Mouse (Mus musculus) adrenal gland, postnatal 25 days (tissue): ENCODE results near the gene Fbxl20. TPM values are rescaled to one million over a fixed set of nuclear protein-coding genes. Genes with fewer than 3 reads are reported as not detected.
"Not testable (repeated sequence)": the region's sequence is repeated elsewhere in the genome, so short reads cannot be mapped to it uniquely, and the experiment has no call there.

Experiments
- DNase-seq: peaks from one replicate; pipeline ENCODE4 v3.0.0; 2021; ENCODE audit warnings: mixed read lengths
- long read RNA-seq: library from polyadenylated mRNA; stranded (forward); transcript quantifications from one replicate; pipeline ENCODE4 v2.0.0, GENCODE M21; 2021
- total RNA-seq: library from RNA; stranded (reverse); gene quantifications from 2 replicates; pipeline ENCODE4 v1.2.3, GENCODE M21; 2021

Gene Fbxl20
- total RNA-seq = 27.0 and 41.7 TPM in 2 replicates
- long read RNA-seq, full-length matches to known transcripts = 23 of 47 reads
- long read RNA-seq, partial matches to known transcripts = 8 of 47 reads
- long read RNA-seq, other reads (novel, unspliced or antisense) = 16 of 47 reads

DNA sequence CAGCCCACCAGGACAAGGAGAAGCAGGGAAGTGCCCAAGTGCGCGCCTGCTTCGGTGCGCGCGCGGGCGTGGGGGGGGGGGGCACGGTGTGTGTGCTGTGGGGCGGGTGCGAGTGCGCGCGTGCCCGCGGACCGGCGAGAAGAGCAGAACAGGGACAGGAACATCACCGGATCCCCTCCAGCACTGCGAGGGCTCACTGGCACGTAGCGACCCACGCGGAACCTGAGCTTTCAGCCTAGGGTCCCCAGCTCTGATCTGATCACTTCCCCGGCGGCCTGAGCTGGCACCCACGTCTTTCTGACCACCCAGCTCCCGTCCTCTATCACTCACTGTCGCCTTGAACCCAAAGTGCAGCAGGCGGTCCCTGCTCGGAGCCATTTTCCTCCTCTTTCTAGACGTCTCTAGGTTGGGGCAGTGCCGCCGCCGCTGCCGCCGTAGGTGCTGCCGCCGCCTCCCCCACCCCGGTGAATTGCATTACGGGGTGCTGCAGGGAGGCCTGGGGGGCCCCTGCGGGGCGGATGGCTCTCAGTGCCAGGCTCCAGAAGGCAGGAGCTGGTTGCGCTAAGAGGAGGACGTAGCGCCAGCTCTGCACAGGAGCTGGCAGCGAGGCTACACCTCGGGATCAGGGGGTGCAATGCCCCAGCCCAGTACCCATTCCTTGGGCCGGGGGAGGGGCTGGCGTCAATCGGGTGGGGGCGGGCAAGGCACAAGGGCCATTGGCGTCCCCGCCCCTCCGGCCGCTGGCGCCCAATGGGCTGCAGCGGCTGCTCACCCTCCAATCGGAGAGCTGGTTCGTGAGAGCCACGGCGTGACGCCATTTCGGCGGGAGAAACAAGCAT, at the start of gene Fbxl20:
Fbxl20 (minus strand) TSS at position 618 of the 839 bp plus-strand sequence.
- DNase-seq = peak; percentile 95

DNA sequence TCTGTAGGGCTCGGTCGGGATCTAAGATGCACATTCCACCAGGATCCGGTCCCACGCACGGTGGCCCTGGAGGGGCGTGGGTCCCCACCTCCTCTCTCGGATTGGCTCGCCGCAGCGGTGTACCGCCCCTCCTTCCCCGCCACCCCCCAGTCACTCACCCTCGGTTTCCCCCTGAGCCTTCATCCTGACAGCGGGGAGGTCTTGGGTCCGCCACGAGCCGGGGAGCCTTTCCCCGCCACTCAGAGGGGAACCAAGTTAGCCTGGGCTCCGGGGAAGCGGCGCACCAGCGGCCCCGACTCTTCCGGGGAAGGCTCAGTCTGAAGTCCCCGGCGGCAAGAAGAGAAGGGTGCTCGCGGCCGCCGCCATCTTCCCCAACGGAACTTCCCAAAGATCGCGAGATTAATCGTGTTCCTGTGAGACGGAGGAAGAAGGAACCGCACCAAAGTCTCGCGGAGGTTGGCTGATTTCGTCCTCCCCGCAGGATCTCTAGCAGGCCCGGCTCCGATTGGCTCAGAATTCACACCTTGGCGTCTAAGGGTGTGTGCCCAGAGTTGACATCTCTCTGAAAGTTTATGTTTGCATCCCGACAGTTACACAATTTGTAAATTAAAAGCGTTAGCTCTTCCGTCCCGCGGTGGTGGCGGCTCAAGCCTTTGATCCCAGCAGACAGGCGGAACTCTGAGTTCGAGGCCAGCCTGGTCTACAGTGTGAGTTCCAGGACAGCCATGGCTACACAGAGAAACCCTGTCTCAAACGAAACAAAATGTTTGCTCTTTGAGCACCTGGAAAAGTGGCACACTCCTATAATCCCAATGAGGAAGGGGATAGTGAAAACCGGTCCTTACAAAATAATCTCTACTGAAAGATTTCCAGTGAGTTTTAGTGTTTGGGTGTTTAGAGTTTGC, 43.0 kb upstream of the Fbxl20 start, which contains the start of gene Med1:
Med1 (minus strand) TSS at position 393 of the 905 bp plus-strand sequence.
- peak; percentile 84 for DNase-seq

DNA sequence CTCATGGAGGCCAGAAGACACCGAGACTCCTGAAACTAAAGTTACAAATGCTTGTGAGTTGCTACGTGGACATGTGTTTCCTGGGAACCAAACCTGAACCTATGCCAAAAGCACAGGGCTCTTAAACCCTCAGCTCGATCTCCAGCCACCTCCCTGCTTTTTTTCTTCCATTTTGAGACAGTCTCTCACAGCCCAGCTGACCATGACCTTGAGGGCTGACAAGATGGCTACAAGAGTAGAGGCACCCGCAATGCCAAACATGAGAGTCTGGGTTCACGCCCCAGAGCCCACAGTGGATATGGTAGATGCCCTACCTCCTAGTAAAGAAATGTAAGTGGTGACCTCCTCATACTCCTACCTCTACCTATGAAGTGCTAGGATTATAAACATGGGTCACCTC, 40.6 kb upstream of the Fbxl20 start:
- no peak for DNase-seq

DNA sequence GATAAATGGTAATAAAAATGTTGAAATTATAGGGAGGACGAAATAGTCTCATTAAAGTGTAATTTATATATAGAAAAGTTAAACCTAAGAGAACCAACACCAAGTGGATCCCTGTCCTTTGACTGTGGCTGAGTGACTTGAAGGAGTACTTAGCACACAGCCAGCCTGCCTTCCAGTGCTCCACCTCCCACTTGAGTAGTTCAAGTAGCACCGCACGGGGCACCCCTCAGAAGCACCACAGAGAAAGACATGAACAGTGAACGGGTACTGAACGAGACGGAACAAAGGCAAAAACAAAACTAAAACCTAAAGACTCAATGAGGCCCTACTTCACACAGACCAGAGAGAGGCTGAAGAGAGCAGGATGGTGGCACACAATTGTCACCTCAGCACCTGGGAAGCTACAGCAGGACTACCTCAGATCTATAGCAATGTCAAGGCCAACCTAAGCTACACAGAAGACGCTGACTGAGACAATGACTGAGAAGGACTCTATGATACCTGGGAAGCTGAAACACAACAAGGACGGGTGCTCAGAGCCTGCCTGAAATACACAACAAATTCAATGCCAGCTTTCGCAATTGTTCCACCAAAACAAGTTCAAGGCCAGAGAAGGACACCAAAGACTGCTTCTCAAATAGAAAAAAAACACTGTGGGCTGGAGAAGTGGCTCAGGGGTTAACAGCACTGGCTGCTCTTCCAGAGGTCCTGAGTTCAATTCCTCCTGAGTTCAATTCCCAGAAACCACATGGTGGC, 37.6 kb upstream of the Fbxl20 start:
- no peak for DNase-seq

DNA sequence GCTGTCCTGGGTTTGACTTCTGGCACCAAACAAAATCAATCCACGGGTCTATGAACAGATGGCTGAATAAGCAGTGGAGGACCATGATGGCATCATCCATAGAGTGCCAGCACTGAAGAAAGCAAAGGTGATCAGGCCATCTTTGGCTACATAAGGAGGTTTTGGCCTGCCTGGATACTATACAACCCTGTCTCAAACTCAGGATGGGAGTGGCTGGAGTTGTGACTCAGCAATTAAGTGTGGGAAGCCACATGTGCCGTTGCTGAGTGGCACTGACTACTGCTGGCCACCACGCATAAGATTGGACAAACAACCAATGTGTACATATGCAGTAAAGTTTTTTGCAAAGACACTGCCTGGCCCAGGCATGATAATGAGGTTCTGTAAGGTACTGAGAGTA, 31.9 kb upstream of the Fbxl20 start:
- DNase-seq = not testable (repeated sequence)

DNA sequence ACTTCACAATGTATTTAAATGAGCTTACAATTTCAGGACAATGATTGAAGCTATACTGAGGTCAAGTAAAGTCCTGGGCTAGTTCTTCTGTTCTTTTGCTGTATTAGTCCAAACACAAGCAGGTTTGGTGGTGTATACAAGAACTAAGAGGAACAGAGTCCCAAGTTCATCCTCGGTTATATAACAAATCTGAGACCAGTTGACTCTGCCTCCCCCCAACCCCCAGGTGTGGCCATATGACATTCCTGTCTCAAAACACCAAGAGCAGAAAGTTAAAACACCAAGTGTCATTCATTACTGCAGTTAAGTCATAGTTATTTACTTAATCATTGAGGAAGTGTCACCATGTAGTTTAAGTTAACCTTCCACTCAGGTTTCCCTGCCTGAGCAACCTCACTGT, 18.2 kb upstream of the Fbxl20 start:
- DNase-seq = no peak

DNA sequence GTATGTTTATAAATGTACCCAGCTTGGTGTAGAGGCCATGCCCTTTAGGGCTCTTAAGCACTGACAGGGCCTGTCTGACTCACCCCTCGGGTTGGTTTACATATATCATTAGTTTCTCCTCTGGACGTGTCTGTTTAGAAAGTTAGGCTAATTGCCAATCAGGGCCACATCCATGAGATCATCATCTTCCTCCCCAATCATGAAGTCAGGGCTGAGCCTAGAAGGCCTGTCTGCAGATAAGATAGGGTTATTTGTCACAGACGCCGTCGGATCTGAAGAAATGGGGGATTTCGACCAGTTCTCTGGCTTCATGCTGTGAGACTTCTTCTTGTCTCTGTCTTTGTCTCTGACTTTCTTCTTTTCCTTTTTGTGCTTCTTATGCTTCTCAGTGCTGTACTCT, 4.9 kb upstream of the Fbxl20 start:
- no peak for DNase-seq

DNA sequence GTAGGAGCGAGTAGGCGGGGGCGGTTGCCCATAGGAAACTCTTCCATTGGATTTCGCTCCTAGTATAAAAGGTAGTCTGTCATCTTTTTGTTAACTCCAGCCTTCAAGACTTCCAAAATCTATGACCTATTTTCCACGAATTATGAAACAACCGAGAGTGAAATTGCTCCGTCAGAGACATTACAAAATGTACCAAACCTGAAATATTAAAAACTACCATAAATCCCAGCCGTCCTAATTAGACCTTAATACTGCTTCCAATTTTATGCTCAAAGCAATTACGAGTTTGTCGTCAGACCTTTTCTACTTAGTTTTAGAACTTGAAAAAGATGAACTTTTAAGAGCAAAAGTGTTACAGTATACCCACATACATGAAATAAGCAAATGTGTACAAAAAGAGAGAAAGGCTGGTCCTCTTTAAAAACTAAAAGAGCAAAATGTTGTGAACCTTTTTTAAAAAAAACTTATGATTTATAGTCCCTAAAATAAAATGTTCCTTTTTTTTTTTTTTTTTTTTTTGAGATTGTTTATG, 488 bp upstream of the Fbxl20 start:
- DNase-seq = no peak

DNA sequence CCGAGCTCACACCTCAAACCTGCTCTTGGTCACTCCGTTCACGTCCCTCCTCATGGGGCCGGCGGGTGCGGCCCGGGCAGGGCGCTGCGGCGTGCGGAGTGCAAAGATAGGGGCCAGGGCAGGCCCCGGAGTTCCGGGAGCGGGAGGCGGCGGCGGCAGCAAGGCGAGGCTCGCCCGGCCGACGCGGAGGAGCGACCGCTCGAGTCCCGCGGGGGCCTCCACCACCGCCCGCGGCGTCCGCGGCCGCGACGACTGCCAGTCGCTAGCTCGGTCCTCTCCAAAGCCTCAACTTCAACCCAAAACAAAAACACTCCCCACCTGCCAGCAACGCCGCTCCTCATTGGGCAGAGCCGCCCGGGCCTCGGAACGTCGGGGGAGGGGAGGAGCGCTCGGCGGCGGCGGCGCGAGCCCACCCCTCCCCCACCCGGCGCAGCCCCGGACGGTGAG, 876 bp downstream of the Fbxl20 start:
- peak; percentile 95 for DNase-seq

DNA sequence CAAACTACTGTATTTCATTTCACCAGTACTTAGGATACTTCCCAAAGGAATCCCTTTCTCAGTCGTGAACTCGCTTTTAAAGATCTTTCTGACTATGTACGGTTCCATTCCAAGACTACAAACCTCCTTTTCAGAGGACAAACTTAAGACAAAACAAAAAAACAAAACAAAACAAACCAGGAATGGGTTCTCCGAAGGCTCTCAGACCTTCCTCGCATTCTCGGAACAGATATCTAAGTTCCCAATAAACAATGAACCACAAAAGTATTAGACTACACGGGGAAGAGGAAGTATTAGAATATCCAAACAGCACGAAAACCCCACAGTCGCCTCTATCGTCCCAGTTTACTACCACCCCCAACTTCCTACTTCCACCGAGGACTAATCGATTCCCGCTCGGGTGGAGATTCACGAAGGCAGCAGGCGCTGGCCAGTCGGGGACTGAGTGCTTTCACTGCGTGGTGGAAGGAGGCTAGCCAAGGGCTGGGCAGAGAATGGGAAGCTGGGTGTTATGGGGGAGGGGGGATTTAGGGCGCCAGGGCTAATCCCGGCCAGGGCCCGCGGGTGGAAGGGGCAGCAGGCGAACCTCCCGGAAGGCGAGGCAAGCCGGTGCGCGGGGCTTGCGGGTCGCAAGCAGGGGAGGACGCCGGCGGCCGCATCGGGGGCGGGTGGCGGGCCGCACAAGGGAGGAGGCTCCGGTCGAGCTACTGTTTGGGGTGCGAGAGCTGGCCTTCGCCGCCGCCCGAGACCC, 1.5 kb downstream of the Fbxl20 start:
- peak; percentile 47 for DNase-seq

DNA sequence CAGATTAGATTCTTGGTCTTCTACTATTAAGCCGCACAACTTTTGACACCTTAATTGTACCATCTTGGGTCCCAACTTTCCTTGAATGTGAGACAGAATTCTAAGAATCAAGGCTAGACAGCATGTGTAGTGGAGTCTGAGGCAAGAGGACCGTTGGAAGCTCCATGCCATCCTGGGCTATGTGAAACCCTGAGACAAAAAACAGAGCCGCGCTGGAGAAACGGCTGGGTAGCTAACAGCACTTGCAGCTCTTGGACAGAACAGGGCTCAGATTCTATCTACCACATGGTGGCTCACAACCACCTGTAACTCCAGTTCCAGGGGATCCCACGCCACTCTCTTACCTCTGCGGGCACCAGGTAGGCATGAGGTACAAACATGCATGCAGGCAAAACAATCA, 4.3 kb downstream of the Fbxl20 start:
- no peak for DNase-seq

DNA sequence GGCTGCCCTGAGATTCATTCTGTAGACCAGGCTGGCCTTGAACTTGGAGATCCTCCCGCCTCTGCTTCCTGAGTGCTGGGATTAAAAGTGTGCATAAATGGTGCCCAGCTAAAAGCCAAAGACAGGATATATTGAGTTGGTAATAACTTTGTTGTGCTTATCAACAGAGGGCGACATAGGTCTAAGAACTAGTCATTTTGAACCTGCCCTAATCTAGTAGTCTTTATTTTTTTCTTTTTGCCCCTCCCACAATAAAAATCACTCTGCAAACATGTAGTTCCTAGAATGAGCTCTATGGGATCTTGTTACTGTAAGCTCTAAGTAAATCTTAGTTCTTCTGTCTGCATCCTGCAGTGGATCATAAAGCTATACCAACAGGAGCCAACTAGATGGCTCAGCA, 7.7 kb downstream of the Fbxl20 start:
- DNase-seq = no peak

DNA sequence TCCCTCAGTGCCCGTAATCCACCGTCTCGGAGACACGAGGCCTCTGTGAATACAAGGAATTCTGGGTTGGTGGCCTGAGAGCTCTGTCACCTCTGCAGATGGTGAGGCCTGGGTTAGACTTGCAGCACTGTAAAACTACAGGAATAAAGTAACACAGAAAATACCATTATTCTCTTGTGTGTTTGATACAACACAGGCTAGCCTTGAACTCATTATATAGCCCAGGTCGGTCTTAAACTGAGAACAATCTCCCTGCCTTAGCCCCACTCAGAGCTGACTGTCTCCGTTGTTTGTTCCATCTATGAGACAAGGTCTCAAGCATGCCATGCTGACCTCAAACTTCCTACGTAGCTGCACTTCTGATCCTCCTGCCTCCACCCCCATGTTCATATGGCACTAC, 11.3 kb downstream of the Fbxl20 start:
- no peak for DNase-seq

DNA sequence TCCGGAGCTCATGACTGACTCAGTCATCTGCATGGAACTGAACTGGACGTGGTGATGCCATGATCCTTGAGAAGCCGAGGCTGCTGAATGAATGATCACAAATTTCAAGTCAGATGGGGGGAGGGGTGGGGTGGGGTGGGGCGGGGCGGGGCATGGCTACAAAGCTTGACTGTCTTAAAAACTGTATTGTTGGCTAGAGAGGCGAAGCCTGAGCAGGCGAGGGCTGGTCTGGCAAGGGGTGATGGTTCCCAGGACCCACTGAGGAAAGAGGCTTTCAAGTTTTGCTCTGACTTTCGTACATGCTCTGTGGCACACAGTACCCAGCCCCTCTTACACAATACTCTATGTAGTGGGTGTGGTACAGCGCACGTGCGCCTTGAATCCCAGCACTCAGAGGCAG, 12.4 kb downstream of the Fbxl20 start:
- DNase-seq = no peak

DNA sequence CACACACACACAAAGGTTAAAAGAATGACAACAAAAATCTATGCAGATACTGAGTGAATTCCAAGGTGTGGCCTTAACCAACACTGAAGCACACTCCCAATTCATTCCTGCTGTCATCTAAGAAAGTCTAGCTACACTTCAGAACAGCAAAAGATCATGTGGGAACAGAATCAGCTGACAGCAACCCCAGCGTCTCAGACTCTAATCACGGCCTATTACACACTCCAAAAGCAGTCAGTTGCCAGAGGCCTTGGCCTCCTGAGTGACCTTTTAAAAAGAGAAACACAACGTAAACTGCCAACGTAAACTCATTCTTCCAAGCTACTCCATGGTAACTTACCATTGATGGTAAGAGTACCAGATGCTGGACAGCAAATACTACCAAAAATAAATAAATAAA, 15.3 kb downstream of the Fbxl20 start:
- DNase-seq = peak; percentile 19

DNA sequence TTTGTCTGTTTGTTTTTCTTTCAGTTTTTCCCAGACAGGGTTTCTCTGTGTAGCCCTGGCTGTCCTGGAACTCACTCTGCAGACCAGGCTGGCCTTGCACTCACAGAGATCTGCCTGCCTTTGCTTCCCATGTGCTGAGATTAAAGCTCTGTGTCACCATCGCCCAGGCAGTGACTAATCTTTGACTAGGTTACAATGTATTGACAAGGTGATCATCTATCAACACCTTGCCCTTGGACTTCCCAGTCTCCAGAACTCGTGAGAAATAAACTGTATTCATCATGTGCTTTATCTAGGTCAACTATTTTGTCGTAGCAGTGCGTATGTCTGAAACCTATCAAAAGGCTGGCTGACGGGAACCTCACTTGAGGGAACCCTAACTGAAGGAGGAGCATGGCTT, 26.8 kb downstream of the Fbxl20 start:
- no peak for DNase-seq

DNA sequence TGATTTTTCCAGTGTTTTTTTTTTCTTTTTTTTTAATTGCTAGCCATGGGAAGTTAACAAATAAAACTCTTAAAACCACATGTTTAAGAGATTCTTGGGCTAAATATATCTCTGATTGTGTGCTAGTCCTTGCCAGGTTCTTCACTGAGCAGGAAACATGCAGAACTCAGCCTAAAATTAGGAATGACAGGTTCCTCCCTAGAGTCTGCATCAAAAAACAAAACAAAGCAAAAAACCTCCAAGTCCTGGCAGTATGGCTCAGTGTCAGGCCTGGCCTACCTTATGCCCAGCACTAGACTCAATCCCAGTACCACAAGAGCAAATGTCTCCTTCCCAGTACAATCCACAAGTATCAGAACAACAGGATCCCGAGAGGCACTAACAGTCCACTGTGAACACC, 35.8 kb downstream of the Fbxl20 start:
- DNase-seq = no peak

DNA sequence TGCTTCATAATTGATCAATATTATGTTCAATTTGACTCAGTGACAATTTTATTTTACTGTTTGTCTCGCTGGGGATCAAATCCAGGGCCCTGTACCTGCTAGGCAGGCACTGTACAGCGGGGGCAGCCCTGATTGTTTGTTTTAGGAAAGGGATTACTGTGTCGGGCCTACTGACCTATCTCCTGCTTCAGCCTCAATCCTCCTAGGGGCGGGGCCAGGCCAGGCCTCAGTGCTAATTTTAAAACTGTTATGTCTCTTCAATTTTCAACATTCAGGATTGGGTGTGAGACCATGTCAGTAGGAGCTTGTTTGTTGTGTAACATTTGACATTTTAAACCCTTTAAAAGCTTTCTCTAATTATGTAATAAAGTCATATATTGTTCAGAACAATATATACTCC, 36.7 kb downstream of the Fbxl20 start:
- no peak for DNase-seq

DNA sequence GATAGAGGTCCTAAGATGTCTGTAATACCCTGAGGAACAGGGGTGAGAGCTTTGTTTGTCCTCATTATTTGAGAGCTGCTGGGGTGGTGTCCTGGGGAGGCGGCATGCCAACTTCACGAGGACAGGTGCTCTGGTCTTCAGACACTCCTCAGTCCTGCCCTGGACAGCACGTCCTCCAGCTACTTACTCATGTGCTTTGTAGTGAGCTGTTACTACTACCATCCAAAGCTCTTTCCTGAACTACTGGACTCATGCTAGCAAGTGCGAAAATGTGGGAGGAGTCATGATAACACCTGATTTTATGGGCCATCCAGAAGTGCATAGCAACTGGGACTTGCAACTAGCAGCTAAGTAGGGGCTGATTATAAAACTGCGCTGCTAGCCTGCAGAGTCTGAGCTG, 40.5 kb downstream of the Fbxl20 start:
- no peak for DNase-seq

DNA sequence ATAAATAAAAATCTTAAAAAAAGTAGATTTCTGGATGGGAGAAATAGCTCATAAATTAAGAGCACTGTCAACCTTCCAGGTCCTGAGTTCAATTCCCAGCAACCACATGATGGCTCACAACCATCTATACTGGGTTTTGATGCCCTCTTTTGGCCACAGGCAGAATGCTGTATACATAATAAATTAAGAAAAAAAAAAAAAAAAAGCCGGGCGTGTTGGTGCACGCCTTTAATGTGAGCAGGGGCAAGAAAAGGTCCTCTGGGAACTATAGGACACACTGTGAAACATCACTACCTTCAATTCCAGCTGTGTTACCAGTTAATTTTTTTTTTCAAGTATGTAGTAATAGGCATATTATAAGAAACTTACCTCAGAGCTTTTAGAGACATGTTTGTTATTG, 48.9 kb downstream of the Fbxl20 start:
- DNase-seq = no peak

DNA sequence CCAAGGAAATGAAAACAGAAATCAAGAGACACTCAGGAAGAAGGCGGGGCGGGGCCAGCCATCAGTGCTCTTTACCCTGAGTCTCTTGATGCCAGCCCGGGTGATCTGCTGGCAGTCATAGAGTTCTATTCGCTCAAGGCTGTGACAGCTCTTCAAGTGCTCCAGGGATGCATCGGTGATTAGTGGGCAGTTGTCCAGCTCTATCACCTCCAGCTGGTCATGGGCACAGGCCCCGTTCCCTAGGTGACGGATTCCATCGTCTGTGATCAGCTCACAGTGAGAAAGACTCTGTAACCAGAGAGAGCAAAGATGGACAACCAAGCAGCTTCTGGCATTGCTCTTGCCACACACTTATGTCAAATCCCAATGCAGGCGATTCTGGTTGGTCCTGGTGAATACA, 59.6 kb downstream of the Fbxl20 start:
- no peak for DNase-seq
